Mouse (Mus musculus) splenic B cell, adult 2 months (primary cell): ENCODE measurements around the gene Sstr2.
A peak's percentile ranks its signal among the peaks of the same experiment; 100 is the strongest.

Experiments used
- DNase-seq: peaks from one replicate; pipeline ENCODE4 v3.0.0-alpha.2; 2011; ENCODE audit warnings: low read depth, low spot score
- H3K27me3 ChIP-seq: 2 replicates; pipeline ENCODE4 v1.6.1; 2012; ENCODE audit warnings: mild to moderate bottlenecking, low read length, moderate library complexity, mixed read lengths; ENCODE audit not compliant: control insufficient read depth, poor library complexity, insufficient read depth, severe bottlenecking
- H3K36me3 ChIP-seq: 2 replicates; pipeline ENCODE4 v1.6.1; 2012; ENCODE audit warnings: mild to moderate bottlenecking, low read length, moderate library complexity, mixed read lengths; ENCODE audit not compliant: control insufficient read depth, poor library complexity, insufficient read depth, severe bottlenecking

Gene Sstr2

DNA sequence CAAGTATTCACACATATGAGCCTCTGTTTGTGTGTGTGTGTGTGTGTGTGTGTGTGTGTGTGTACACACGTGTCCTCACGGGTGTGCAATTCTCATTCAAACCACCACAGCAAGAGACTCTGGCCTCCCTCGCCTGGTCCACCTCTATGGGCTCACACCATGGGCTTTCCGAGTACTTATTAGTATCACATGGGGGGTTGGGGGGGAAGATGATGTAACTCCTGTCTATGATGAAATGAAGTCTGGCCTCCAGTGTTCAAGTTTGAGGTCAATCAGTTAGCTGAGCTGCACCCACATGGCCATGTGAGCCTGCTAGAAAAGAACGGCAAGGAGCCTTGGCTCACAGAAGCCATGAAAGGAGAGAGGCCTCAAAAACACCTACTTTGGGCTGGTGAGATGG, 14.3 kb downstream of the Sstr2 start:
- Histone ChIP-seq H3K27me3 (no peaks in the 10 kb centered on the region), H3K36me3 (no peaks in the 10 kb centered on the region)
- no peak for DNase-seq

- no peak for DNase-seq
- Histone ChIP-seq H3K27me3 (no peaks in the 10 kb centered on the region), H3K36me3 (no peaks in the 10 kb centered on the region)
Measured at GRCm38 (mm10) chr11:113634699-113635121, 15.6 kb downstream of the Sstr2 start.

- H3K36me3 ChIP-seq, result no peaks in the 10 kb centered on the region
- DNase-seq, result no peak
- no peaks in the 10 kb centered on the region for H3K27me3 ChIP-seq
Measured at GRCm38 (mm10) chr11:113638680-113639079, 19.5 kb downstream of the Sstr2 start.

DNA sequence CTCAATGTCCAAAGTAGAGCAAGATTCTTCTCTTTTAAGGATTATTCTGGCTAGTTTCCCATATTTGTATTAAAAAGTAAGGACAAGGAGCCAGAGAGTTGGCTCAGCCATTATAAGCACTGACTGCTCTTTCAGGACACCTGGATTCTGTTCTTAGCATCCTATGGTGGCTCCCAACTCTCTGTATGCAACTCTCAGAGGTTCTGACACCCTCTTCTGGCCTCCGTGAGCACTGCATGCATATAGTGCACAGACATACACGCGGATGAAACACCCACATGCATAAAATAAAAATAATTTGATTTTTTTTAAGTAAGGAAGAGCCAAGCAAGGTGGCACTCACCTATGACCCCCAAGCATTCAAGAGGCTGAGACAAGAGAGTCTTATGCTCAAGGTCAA, 26.0 kb downstream of the Sstr2 start:
- H3K27me3 ChIP-seq, result no peaks in the 10 kb centered on the region
- no peak for DNase-seq
- H3K36me3 ChIP-seq, result no peaks in the 10 kb centered on the region

GRCm38 (mm10) chr11:113648152-113648551, 29.0 kb downstream of the Sstr2 start:
- no peaks in the 10 kb centered on the region for H3K27me3 ChIP-seq
- H3K36me3 ChIP-seq, result no peaks in the 10 kb centered on the region; the same call in 1 of the 2 replicates
- peak; percentile 89 for DNase-seq

GRCm38 (mm10) chr11:113648690-113649352, 29.7 kb downstream of the Sstr2 start, which contains the start of gene Cog1:
Cog1 (plus strand) TSS chr11:113649169.
- Histone ChIP-seq H3K27me3 (no peaks in the 10 kb centered on the region), H3K36me3 (no peaks in the 10 kb centered on the region; the same call in 1 of the 2 replicates)
- DNase-seq, result no peak

DNA sequence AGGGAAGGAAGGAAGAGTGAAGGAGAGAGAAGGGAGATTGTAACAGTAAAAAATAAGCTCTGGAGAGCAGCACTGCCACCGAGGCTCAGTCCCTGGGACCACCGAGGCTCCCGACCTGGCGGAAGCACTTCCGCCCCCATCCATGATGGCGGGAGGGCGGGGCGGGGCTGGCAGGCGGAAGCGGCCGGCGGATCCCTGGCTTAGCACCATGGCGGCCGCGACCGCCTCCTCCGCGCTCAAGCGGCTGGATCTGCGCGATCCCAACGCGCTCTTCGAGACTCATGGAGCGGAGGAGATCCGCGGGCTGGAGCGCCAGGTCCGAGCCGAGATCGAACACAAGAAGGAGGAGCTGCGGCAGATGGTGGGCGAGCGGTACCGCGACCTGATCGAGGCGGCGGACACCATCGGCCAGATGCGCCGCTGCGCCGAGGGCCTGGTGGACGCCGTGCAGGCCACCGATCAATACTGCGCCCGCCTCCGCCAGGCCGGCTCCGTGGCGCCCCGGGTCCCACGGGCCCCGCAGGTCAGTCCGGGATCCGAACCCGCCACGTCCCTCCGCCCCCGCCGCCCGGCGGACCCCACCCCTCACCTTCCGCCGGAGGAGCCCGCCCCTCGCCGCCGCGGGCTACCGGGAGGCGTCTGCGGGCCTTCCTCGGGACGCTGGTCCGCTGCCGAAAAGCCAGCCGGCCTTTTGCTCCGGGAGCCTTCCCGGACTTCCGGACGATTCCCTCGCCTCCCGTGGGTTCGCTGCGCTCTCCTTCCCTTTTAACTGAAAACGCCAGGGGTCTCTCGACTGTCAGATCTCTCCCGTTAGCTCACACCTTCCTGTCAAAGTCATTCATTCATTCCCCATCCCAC, 30.4 kb downstream of the Sstr2 start, which contains the start of gene Slc39a11:
Gene Slc39a11 (minus strand): TSS at position 727 of the 858 bp plus-strand sequence.
- DNase-seq, result peak; percentile 74
- Histone ChIP-seq H3K27me3 (no peaks in the 10 kb centered on the region), H3K36me3 (no peaks in the 10 kb centered on the region; the same call in 1 of the 2 replicates)

DNA sequence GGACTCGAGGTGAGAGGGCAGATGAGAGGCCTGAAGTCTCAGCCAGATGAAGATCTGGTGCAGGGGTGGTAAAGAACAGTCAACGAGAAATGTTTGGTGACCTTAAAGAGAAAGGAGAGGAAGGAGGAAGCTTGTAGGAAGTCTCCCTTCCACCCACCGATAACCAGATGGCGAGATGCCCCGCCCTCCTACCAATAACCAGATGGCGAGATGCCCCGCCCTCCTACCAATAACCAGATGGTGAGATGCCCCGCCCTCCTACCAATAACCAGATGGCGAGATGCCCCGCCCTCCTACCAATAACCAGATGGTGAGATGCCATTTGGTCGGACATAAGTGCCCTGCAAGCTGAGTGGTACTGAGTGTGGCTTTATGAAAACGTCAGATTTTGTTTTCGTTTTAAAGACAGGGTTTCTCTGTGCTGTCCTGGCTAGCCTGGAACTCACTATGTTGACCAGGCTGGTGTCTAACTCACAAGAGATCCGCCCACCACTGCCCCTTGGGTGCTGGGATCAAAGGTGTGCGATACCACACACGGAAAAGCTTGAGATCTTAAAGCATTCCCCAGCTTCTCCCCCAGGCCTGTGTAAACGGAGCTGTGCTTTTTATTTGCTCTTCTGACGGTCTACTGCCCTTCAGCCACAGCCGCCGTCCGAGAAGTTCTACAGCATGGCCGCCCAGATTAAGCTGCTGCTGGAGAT, 32.2 kb downstream of the Sstr2 start:
- peak; percentile 32 for DNase-seq
- Histone ChIP-seq H3K27me3 (no peaks in the 10 kb centered on the region), H3K36me3 (no peaks in the 10 kb centered on the region; the same call in 1 of the 2 replicates)

GRCm38 (mm10) chr11:113651907-113652273, 32.7 kb downstream of the Sstr2 start:
- DNase-seq, result peak; percentile 40
- Histone ChIP-seq H3K36me3 (no peaks in the 10 kb centered on the region; the same call in 1 of the 2 replicates), H3K27me3 (no peaks in the 10 kb centered on the region)

- DNase-seq, result no peak
- H3K36me3 ChIP-seq, result peaks cover 1% of the 10 kb centered on the region
- H3K27me3 ChIP-seq, result no peaks in the 10 kb centered on the region
Measured at GRCm38 (mm10) chr11:113652516-113652915, 33.4 kb downstream of the Sstr2 start.

DNA sequence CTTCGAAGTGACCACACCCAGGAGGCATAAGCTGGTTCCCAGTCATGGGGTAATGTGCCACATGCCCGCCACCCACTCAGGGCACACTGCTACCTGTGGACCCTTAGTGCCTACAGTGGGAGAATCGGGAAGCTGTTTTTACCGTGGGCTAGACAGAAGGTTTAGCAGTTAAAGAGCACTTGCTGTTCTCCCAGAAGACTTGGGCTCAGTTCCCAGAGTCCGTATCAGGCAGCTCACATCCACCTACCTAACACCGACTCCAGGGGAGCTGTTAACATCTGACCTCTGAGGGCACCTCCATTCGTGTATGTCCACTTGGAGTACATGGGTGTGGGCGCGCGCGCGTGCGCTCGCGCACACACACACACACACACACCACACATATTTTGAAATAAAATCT, 35.0 kb downstream of the Sstr2 start:
- no peaks in the 10 kb centered on the region for H3K27me3 ChIP-seq
- DNase-seq, result no peak
- peaks cover 10% of the 10 kb centered on the region for H3K36me3 ChIP-seq

DNA sequence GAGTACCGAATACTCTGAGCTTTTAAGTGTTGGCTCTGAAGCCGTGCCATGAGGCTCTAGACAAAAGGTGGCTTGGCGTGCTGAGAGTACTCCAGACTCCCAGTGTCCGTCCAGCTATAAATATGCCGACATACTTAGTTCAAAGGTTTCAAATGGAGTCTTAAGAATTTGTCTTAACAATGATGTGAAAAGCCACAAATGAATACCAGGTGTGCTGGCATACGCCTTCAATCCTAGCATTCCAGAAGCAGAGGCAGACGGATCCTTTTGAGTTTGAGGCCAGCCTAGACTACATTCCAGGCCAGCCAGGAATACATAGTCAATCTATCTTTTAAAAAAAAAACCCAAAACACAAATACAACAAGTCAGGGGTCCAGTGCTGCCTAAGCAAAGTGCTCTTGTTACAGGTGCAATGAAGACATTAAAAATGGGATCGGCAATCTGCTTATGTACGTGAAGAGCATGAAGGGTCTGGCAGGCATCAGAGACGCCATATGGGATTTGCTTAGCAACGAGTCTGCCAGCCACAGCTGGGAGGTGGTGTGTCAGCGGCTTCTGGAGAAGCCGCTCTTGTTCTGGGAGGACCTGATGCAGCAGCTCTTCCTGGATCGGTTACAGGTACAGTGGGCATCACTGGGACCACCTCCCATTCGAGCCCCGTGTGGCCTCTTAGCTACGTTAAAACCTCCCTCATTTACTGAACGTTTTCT, 35.6 kb downstream of the Sstr2 start:
- H3K36me3 ChIP-seq, result peaks cover 10% of the 10 kb centered on the region
- DNase-seq, result no peak
- no peaks in the 10 kb centered on the region for H3K27me3 ChIP-seq

DNA sequence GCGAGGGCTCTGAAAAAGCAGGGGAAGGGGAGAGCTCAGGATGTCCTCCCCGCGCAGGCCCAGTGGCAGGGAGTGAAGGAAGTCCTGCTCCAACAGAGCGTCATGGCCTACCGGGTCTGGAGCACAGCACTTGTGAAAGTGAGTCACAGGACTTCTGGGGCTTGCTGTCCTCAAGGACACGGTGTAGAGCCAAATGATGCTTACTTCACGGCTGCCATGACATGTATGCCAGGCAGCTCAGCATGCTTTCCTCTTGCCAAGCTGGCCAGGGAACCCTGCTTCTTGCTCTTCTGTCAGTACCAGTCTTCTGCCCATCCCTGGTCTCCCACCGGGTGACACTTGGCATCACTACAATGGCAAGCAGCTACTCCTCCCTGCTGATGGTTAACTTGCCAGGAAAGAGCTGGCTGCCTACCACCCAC, 37.4 kb downstream of the Sstr2 start:
- no peak for DNase-seq
- no peaks in the 10 kb centered on the region for H3K27me3 ChIP-seq
- H3K36me3 ChIP-seq, result peaks cover 14% of the 10 kb centered on the region

GRCm38 (mm10) chr11:113657221-113657620, 38.1 kb downstream of the Sstr2 start:
- no peaks in the 10 kb centered on the region for H3K27me3 ChIP-seq
- no peak for DNase-seq
- peaks cover 16% of the 10 kb centered on the region for H3K36me3 ChIP-seq
